Mouse (Mus musculus) gastrocnemius, adult 18-20 months (tissue): ENCODE results near the gene Vmn1r176. TPM values are rescaled to one million over a fixed set of nuclear protein-coding genes. Genes with fewer than 3 reads are reported as not detected.
"Not testable (repeated sequence)": the region's sequence is repeated elsewhere in the genome, so short reads cannot be mapped to it uniquely, and the experiment has no call there.

Experiments
- DNase-seq: peaks from one replicate; pipeline ENCODE4 v3.0.0; 2021; ENCODE audit warnings: low spot score
- long read RNA-seq, 2 experiments: library from polyadenylated mRNA; stranded (forward); transcript quantifications; one replicate each; pipeline ENCODE4 v2.0.0; 2021
- total RNA-seq, 2 experiments: library from RNA; stranded (reverse); gene quantifications; 2 replicates each; pipeline ENCODE4 v1.2.3; 2021

Vmn1r176 gene
- not detected for total RNA-seq
- long read RNA-seq, experiment 1, result 0 reads
- long read RNA-seq, experiment 2, result 0 reads

DNA sequence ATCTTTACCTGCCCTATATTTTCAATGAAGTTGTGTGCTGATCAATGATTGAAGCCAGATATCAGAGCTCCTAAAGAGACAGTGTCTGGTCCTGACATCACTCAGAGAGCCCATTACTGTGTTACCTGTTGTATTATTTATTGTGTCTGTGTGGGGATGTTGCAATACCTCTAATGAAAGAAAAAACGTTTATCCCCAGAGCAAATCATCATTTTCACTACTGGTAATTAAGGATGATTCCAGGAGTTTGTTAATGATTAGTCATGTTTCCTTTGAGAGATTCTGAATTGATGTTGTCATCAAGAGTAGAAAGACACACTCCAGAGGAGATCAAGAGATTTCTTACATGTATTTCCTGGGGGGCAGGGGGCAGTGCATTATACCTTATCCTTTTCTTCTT lies at the start of gene Vmn1r176:
Gene Vmn1r176, minus strand, starts transcription at position 101 of the 400 bp plus-strand sequence.
- not testable (repeated sequence) for DNase-seq

DNA sequence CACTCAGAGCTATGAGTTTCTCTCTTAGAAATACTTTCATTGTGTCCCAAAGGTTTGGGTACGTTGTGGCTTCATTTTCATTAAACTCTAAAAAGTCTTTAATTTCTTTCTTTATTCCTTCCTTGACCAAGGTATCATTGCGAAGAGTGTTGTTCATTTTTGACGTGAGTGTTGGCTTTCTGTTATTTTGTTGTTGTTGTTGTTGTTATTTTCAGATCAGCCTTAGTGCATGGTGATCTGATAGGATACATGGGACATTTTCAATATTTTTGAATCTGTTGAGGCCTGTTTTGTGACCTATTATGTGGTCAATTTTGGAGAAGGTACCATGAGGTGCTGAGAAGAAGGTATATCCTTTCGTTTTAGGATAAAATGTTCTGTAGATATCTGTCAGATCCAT lies 39.7 kb upstream of the Vmn1r176 start:
- DNase-seq, result not testable (repeated sequence)

DNA sequence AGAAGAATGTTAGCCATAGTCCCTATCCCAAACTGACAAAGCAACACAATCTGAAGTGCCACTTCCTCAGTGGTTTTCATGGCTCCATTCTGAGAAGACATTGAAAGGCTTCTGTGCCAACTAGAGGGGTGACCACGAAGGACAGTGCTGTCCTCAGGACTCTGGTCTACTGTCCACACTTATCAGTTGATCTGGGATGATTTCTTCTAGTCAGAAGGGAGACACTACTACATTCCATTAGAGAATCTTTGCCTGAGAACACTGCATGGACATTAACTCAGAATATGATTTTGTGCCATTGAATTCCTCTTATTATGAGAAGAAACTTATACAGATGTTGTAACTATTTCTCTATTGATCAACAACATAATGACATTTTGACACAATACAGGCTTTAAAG lies 29.2 kb upstream of the Vmn1r176 start, which contains the start of gene Vmn1r177:
Gene Vmn1r177, minus strand, starts transcription at position 101 of the 400 bp plus-strand sequence.
- DNase-seq, result not testable (repeated sequence)

DNA sequence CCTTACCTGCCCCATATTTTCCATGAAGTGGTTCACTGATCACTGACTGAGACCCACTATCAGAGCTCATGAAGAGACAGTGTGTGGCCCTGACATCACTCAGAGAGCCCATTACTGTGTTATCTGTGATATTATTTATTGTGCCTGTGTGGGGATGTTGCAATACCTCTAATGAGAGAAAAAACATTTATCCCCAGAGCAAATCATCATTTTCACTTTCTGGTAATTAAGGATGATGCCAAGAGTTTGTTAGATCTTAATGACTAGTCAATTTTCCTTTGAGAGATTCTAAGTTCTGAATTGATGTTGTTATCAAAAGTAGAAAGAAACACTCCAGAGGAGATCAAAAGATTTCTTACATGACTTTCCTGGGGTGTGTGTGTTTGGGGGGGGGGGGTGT lies 26.6 kb downstream of the Vmn1r176 start, which contains the start of gene Vmn1r175:
Gene Vmn1r175, minus strand, starts transcription at position 101 of the 400 bp plus-strand sequence.
- not testable (repeated sequence) for DNase-seq

DNA sequence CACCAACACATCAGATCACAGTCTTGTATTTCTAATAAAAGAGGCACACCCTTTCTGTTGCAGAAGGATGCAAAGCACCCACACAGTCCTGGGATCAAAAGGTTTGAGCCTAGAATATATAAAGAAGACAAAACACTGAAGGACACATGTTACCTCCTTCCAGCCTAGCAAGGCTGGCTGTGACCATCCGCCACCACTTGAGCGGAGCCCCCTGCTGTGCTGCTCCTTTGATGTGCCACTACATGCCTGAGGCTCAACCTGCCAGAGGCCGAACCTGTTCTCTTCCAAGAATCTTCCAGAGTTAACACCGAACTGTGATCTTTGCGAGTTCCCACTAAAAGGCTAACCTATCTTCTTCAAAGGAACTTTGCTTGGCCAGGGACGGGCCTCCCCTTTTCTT lies 52.6 kb downstream of the Vmn1r176 start:
- DNase-seq, result no peak

Other genes starting within 250 kb of the Vmn1r176 start
- not detected for gene Vmn1r170, start 231.2 kb downstream of the Vmn1r176 start, total RNA-seq
- not detected for gene Vmn1r171, start 206.7 kb downstream of the Vmn1r176 start, total RNA-seq
- gene Vmn1r172, start 179.1 kb downstream of the Vmn1r176 start, total RNA-seq, result not detected
- not detected for gene Vmn1r173, start 136.7 kb downstream of the Vmn1r176 start, total RNA-seq
- not detected for gene Vmn1r174, start 85.1 kb downstream of the Vmn1r176 start, total RNA-seq
- gene Vmn1r175, start 26.7 kb downstream of the Vmn1r176 start, total RNA-seq, result not detected
- not detected for gene Vmn1r177, start 29.1 kb upstream of the Vmn1r176 start, total RNA-seq
- not detected for gene Vmn1r178, start 54.6 kb upstream of the Vmn1r176 start, total RNA-seq
- not detected for gene Vmn1r179, start 89.6 kb upstream of the Vmn1r176 start, total RNA-seq
- gene Vmn1r180, start 113.3 kb upstream of the Vmn1r176 start, total RNA-seq, result not detected
- gene Vmn1r181, start 137.2 kb upstream of the Vmn1r176 start, total RNA-seq, result not detected
- not detected for gene V1rd19, start 164.3 kb upstream of the Vmn1r176 start, total RNA-seq
- not detected for gene Vmn1r183, start 215.9 kb upstream of the Vmn1r176 start, total RNA-seq
- 10 to 100 TPM; 17.1 to 17.2 TPM for gene Zfp180, start 244.6 kb upstream of the Vmn1r176 start, total RNA-seq